Mouse (Mus musculus): Measurements from ENCODE around the gene Snx14.
A peak's percentile ranks its signal among the peaks of the same experiment; 100 is the strongest.

Snx14 gene

GRCm38 (mm10) chr9:88363102-88363501 is 75.7 kb downstream of the Snx14 start:
- TF ChIP-seq GATA4 (IDR thresholded peaks at IDR 0.05; ENCODE audit: insufficient replicate concordance, low read length): no peak

- TF ChIP-seq GATA4 (IDR thresholded peaks at IDR 0.05; ENCODE audit: insufficient replicate concordance, low read length): peak; percentile 6; the same call in 1 of the 2 replicates
Measured at GRCm38 (mm10) chr9:88362055-88362850, 76.5 kb downstream of the Snx14 start.

- peak; percentile 96 for TF ChIP-seq GATA4 (IDR thresholded peaks at IDR 0.05; ENCODE audit: insufficient replicate concordance, low read length)
Measured at GRCm38 (mm10) chr9:88361211-88361909, 77.4 kb downstream of the Snx14 start.

GRCm38 (mm10) chr9:88359140-88359539 is 79.6 kb downstream of the Snx14 start:
- TF ChIP-seq GATA4 (IDR thresholded peaks at IDR 0.05; ENCODE audit: insufficient replicate concordance, low read length): no peak

- TF ChIP-seq GATA4 (IDR thresholded peaks at IDR 0.05; ENCODE audit: insufficient replicate concordance, low read length): no peak
Measured at GRCm38 (mm10) chr9:88357173-88357572, 81.6 kb downstream of the Snx14 start.

GRCm38 (mm10) chr9:88353459-88353858 is 85.3 kb downstream of the Snx14 start:
- no peak for TF ChIP-seq GATA4 (IDR thresholded peaks at IDR 0.05; ENCODE audit: insufficient replicate concordance, low read length)

- no peak for TF ChIP-seq GATA4 (IDR thresholded peaks at IDR 0.05; ENCODE audit: insufficient replicate concordance, low read length)
Measured at GRCm38 (mm10) chr9:88352741-88353140, 86.0 kb downstream of the Snx14 start.

- TF ChIP-seq GATA4 (IDR thresholded peaks at IDR 0.05; ENCODE audit: insufficient replicate concordance, low read length): no peak
Measured at GRCm38 (mm10) chr9:88351163-88351562, 87.6 kb downstream of the Snx14 start.

- TF ChIP-seq GATA4 (IDR thresholded peaks at IDR 0.05; ENCODE audit: insufficient replicate concordance, low read length): no peak
Measured at GRCm38 (mm10) chr9:88350317-88350716, 88.4 kb downstream of the Snx14 start.

- no peak for TF ChIP-seq GATA4 (IDR thresholded peaks at IDR 0.05; ENCODE audit: insufficient replicate concordance, low read length)
Measured at GRCm38 (mm10) chr9:88348623-88349022, 90.1 kb downstream of the Snx14 start.

GRCm38 (mm10) chr9:88346857-88347256 is 91.9 kb downstream of the Snx14 start:
- no peak for TF ChIP-seq GATA4 (IDR thresholded peaks at IDR 0.05; ENCODE audit: insufficient replicate concordance, low read length)

- TF ChIP-seq GATA4 (IDR thresholded peaks at IDR 0.05; ENCODE audit: insufficient replicate concordance, low read length): no peak; the same call in 1 of the 2 replicates
Measured at GRCm38 (mm10) chr9:88344424-88344823, 94.3 kb downstream of the Snx14 start.

GRCm38 (mm10) chr9:88342701-88343100 is 96.1 kb downstream of the Snx14 start:
- no peak for TF ChIP-seq GATA4 (IDR thresholded peaks at IDR 0.05; ENCODE audit: insufficient replicate concordance, low read length)

- no peak for TF ChIP-seq GATA4 (IDR thresholded peaks at IDR 0.05; ENCODE audit: insufficient replicate concordance, low read length)
Measured at GRCm38 (mm10) chr9:88342241-88342640, 96.5 kb downstream of the Snx14 start.

- no peak for TF ChIP-seq GATA4 (IDR thresholded peaks at IDR 0.05; ENCODE audit: insufficient replicate concordance, low read length)
Measured at GRCm38 (mm10) chr9:88340819-88341218, 97.9 kb downstream of the Snx14 start.

GRCm38 (mm10) chr9:88335839-88336238 is 102.9 kb downstream of the Snx14 start:
- no peak for TF ChIP-seq GATA4 (IDR thresholded peaks at IDR 0.05; ENCODE audit: insufficient replicate concordance, low read length)
